Comparison of ENCODE assay signal across 8 mouse cellular contexts in the genomic region with DNA sequence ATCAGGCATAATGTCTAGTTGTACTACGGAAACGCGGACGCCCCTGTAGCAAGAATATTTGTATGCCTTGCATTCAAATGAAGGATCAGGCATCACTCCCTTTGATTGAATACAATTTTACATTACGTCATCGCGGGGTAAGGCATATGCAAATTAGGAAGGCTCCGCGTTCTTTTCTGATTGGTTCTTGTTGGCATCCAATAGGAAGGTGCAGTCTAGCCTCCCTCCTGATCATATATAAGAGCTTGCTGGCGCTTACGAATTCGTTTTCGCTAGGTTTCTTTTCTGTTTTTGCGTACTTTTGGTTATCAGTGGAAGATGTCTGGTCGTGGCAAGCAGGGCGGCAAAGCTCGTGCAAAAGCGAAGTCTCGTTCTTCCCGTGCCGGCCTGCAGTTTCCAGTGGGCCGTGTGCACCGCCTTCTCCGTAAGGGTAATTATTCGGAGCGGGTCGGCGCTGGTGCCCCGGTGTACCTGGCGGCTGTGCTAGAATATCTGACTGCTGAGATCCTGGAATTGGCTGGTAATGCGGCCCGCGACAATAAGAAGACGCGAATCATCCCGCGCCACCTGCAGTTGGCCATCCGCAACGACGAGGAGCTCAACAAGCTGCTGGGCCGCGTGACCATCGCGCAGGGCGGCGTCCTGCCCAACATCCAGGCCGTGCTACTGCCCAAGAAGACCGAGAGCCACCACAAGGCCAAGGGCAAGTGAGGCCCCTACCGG. TPM values are rescaled to one million over a fixed set of nuclear protein-coding genes. Genes with fewer than 3 reads are reported as not detected.
DNase-seq lines count a peak whose midpoint lies in the region; ATAC-seq and TF ChIP-seq lines count a peak whose summit lies in the region.

TSS of gene Hist3h2a (plus strand) at position 266 of the 723 bp plus-strand sequence.
TSS of gene Trim17 (plus strand) at position 266 of the 723 bp plus-strand sequence.

- peak; percentile 75 for TF ChIP-seq EP300 in liver, embryonic 14.5 days (IDR thresholded peaks at IDR 0.05; ENCODE audit: low read depth)
- TF ChIP-seq EP300 in stomach, postnatal 0 days (optimal IDR thresholded peaks at IDR 0.05), result no peak

- TF ChIP-seq CTCF in liver, embryonic 14.5 days (IDR thresholded peaks at IDR 0.05; ENCODE audit: low read depth), result peak; percentile 79
- TF ChIP-seq CTCF in stomach, postnatal 0 days (IDR thresholded peaks at IDR 0.05; ENCODE audit: low read depth), result peak; percentile 75

- no peaks in the 10 kb centered on the region for H3K9me3 ChIP-seq in forebrain, embryonic 10.5 days
- no peaks in the 10 kb centered on the region for H3K9me3 ChIP-seq in heart, embryonic 15.5 days (replicated peaks)
- no peaks in the 10 kb centered on the region for H3K9me3 ChIP-seq in liver, embryonic 14.5 days (ENCODE audit: control insufficient read depth, low read length)
- H3K9me3 ChIP-seq in neural tube, embryonic 11.5 days (ENCODE audit: control insufficient read depth, low read length), result no peaks in the 10 kb centered on the region
- no peaks in the 10 kb centered on the region for H3K9me3 ChIP-seq in stomach, postnatal 0 days (ENCODE audit: control insufficient read depth, low read length)

- peak; percentile 92 for ATAC-seq in heart, embryonic 15.5 days (replicated peaks; ENCODE audit: insufficient number of reproducible peaks, insufficient read depth, low FRiP score, low read depth)
- peak; percentile 85 for ATAC-seq in liver, embryonic 14.5 days (ENCODE audit: insufficient read depth)
- ATAC-seq in neural tube, embryonic 11.5 days (ENCODE audit: insufficient read depth, low FRiP score, low TSS enrichment), result peak; percentile 86
- peak; percentile 93 for ATAC-seq in stomach, postnatal 0 days (ENCODE audit: low FRiP score, low TSS enrichment)

- peaks cover 68% of the 10 kb centered on the region for H3K4me1 ChIP-seq in forebrain, embryonic 10.5 days
- peaks cover 43% of the 10 kb centered on the region for H3K4me1 ChIP-seq in heart, embryonic 15.5 days (replicated peaks)
- H3K4me1 ChIP-seq in liver, embryonic 14.5 days (replicated peaks; ENCODE audit: control insufficient read depth in 2 of 2, insufficient read depth in 2 of 2, low read length in 1 of 2), result peaks cover 19 to 29% of the 10 kb centered on the region in 2 experiments
- H3K4me1 ChIP-seq in neural tube, embryonic 11.5 days (ENCODE audit: control insufficient read depth, insufficient read depth, low read length), result peaks cover 23% of the 10 kb centered on the region
- no peaks in the 10 kb centered on the region; the same call in 1 of the 2 replicates for H3K4me1 ChIP-seq in stomach, postnatal 0 days (replicated peaks; ENCODE audit: control insufficient read depth, insufficient read depth)

- under 1% methylated on average over 49 of the region's 49 CpGs for WGBS in forebrain, embryonic 10.5 days
- WGBS in heart, embryonic 15.5 days, result under 1% methylated on average over 49 of the region's 49 CpGs
- under 1% methylated on average over 49 of the region's 49 CpGs for WGBS in liver, embryonic 14.5 days (ENCODE audit: insufficient replicate concordance)
- under 1% methylated on average over 46 of the region's 49 CpGs for WGBS in neural tube, embryonic 11.5 days
- WGBS in stomach, postnatal 0 days, result under 1% methylated on average over 49 of the region's 49 CpGs

- peaks cover 54% of the 10 kb centered on the region for H3K27me3 ChIP-seq in forebrain, embryonic 10.5 days (ENCODE audit: poor library complexity, severe bottlenecking)
- H3K27me3 ChIP-seq in heart, embryonic 15.5 days, result peaks cover 16% of the 10 kb centered on the region
- peaks cover 13% of the 10 kb centered on the region for H3K27me3 ChIP-seq in liver, embryonic 14.5 days (ENCODE audit: control insufficient read depth, insufficient read depth, low read length)
- no peaks in the 10 kb centered on the region for H3K27me3 ChIP-seq in neural tube, embryonic 11.5 days (ENCODE audit: control insufficient read depth, insufficient read depth, low read length)
- no peaks in the 10 kb centered on the region for H3K27me3 ChIP-seq in stomach, postnatal 0 days (ENCODE audit: control insufficient read depth, insufficient read depth, low read length)

- H3K27ac ChIP-seq in forebrain, embryonic 10.5 days, result peak within 1 kb of the TSS; percentile 96
- peak within 1 kb of the TSS; percentile 100 for H3K27ac ChIP-seq in heart, embryonic 15.5 days
- H3K27ac ChIP-seq in liver, embryonic 14.5 days, result peak within 1 kb of the TSS; percentile 98
- peak within 1 kb of the TSS; percentile 86 for H3K27ac ChIP-seq in neural tube, embryonic 11.5 days (ENCODE audit: low read depth, low read length)
- H3K27ac ChIP-seq in stomach, postnatal 0 days (replicated peaks), result peak within 1 kb of the TSS; percentile 97

- DNase-seq in CD8-positive naive resting alpha-beta T cell, adult 2 months (ENCODE audit: low read depth in 2 of 2, low spot score in 2 of 2), result peak; percentile 77 to 85
- peak; percentile 92 for DNase-seq in c-Kit-positive CD71-negative TER-119-negative erythroid progenitor cells, embryonic 14.5 days (ENCODE audit: low read depth)
- DNase-seq in forebrain, embryonic 10.5 days (ENCODE audit: extremely low spot score, low spot score), result peak; percentile 83
- DNase-seq in kidney, postnatal 25 days, result peak; percentile 83 to 90
- DNase-seq in liver, embryonic 14.5 days (ENCODE audit: low read depth in 3 of 3, low spot score in 3 of 3), result peak; percentile 96 to 97 (median 97)
- DNase-seq in neural tube, embryonic 11.5 days (ENCODE audit: low spot score), result peak; percentile 85
- peak; percentile 87 for DNase-seq in stomach, postnatal 0 days (ENCODE audit: low spot score)

- H3K9ac ChIP-seq in heart, embryonic 15.5 days, result peak within 1 kb of the TSS; percentile 93
- peak within 1 kb of the TSS; percentile 99 for H3K9ac ChIP-seq in liver, embryonic 14.5 days (replicated peaks)
- H3K9ac ChIP-seq in neural tube, embryonic 11.5 days (ENCODE audit: low read length), result peak within 1 kb of the TSS; percentile 93
- peak within 1 kb of the TSS; percentile 84 for H3K9ac ChIP-seq in stomach, postnatal 0 days (ENCODE audit: low read length)

- peaks cover 13% of the 10 kb centered on the region for H3K36me3 ChIP-seq in forebrain, embryonic 10.5 days (replicated peaks)
- H3K36me3 ChIP-seq in heart, embryonic 15.5 days, result 0 out of 2 replicates have a peak, but pooled peaks cover 4% of the 10 kb centered on the region
- peaks cover 14% of the 10 kb centered on the region for H3K36me3 ChIP-seq in liver, embryonic 14.5 days (replicated peaks; ENCODE audit: control insufficient read depth, insufficient read depth, low read depth)
- H3K36me3 ChIP-seq in neural tube, embryonic 11.5 days (ENCODE audit: control insufficient read depth, insufficient read depth, low read length), result no peaks in the 10 kb centered on the region
- no peaks in the 10 kb centered on the region for H3K36me3 ChIP-seq in stomach, postnatal 0 days (ENCODE audit: control insufficient read depth, insufficient read depth, low read length)

- peak within 1 kb of the TSS; percentile 94 for H3K4me2 ChIP-seq in heart, embryonic 15.5 days
- H3K4me2 ChIP-seq in liver, embryonic 14.5 days (ENCODE audit: low read depth), result peak within 1 kb of the TSS; percentile 77
- peak within 1 kb of the TSS; percentile 89 for H3K4me2 ChIP-seq in neural tube, embryonic 11.5 days (ENCODE audit: low read depth)
- H3K4me2 ChIP-seq in stomach, postnatal 0 days (replicated peaks; ENCODE audit: low read depth), result peak within 1 kb of the TSS; percentile 79

- H3K4me3 ChIP-seq in forebrain, embryonic 10.5 days, result peak within 1 kb of the TSS; percentile 83
- peak within 1 kb of the TSS; percentile 86 for H3K4me3 ChIP-seq in heart, embryonic 15.5 days
- peak within 1 kb of the TSS; percentile 85 to 91 for H3K4me3 ChIP-seq in liver, embryonic 14.5 days (ENCODE audit: insufficient read depth in 1 of 2, low read depth in 2 of 2, low read length in 2 of 2)
- H3K4me3 ChIP-seq in neural tube, embryonic 11.5 days (ENCODE audit: low read depth, low read length), result peak within 1 kb of the TSS; percentile 86
- H3K4me3 ChIP-seq in stomach, postnatal 0 days (ENCODE audit: low read depth, low read length), result peak within 1 kb of the TSS; percentile 55

RNA-seq across cellular contexts. Expression of gene Hist3h2a, which starts in this region (rescaled TPM):
- polyA plus RNA-seq in forebrain, embryonic 10.5 days (2016; fragmentation: Nextera tagmentation; extraction: Ambion mirVana), result 15.1 and 19.4 TPM in 2 replicates
- 30.4 and 34.7 TPM in 2 replicates for polyA plus RNA-seq in heart, embryonic 15.5 days (2015; fragmentation: Nextera tagmentation; extraction: Ambion mirVana)
- polyA plus RNA-seq in liver, embryonic 14.5 days (2012; rRNA removed), result 11.0 and 11.5 TPM in 2 replicates
- 13.5 and 16.7 TPM in 2 replicates for polyA plus RNA-seq in liver, embryonic 14.5 days (2014; fragmentation: Nextera tagmentation; extraction: Ambion mirVana)
- 56.3 and 61.4 TPM in 2 replicates for polyA plus RNA-seq in neural tube, embryonic 11.5 days (2014; fragmentation: Nextera tagmentation; extraction: Ambion mirVana)
- polyA plus RNA-seq in stomach, postnatal 0 days (2015; fragmentation: Nextera tagmentation; extraction: Ambion mirVana), result 18.7 and 19.1 TPM in 2 replicates

RNA-seq across cellular contexts. Expression of gene Trim17, which starts in this region (rescaled TPM):
- polyA plus RNA-seq in forebrain, embryonic 10.5 days (2016; fragmentation: Nextera tagmentation; extraction: Ambion mirVana), result 0.19 and 0.31 TPM in 2 replicates
- 0.27 and 0.57 TPM in 2 replicates for polyA plus RNA-seq in heart, embryonic 15.5 days (2015; fragmentation: Nextera tagmentation; extraction: Ambion mirVana)
- polyA plus RNA-seq in liver, embryonic 14.5 days (2012; rRNA removed), result 0.05 and 0.06 TPM in 2 replicates
- 0.06 and 0.14 TPM in 2 replicates for polyA plus RNA-seq in liver, embryonic 14.5 days (2014; fragmentation: Nextera tagmentation; extraction: Ambion mirVana)
- polyA plus RNA-seq in neural tube, embryonic 11.5 days (2014; fragmentation: Nextera tagmentation; extraction: Ambion mirVana), result 0.74 and 0.88 TPM in 2 replicates
- polyA plus RNA-seq in stomach, postnatal 0 days (2015; fragmentation: Nextera tagmentation; extraction: Ambion mirVana), result 0.05 and 0.08 TPM in 2 replicates

Comparison
In these comparisons a context has a peak if more than half of its experiments do, and no peak if none do; other contexts are left out.
1. Peak in every context shown above with its lines: DNase-seq, ATAC-seq, H3K4me3 ChIP-seq and H3K27ac ChIP-seq.